Mouse (Mus musculus): Measurements from ENCODE around the gene Cry2. TPM values are rescaled to one million over a fixed set of nuclear protein-coding genes. Genes with fewer than 3 reads are reported as not detected.

The Cry2 gene
- polyA plus RNA-seq, 1 experiment from 2014 or later, result 53.4 TPM

GRCm38 (mm10) chr2:92389645-92390044, 44.2 kb downstream of the Cry2 start:
- H3K4me1 ChIP-seq (ENCODE audit: control insufficient read depth, insufficient read depth, low read length), result peaks cover 45% of the 10 kb centered on the region
- peak overlapping the region; percentile 73 for H3K4me2 ChIP-seq (ENCODE audit: low read length)
- no peaks in the 10 kb centered on the region for H3K27me3 ChIP-seq (ENCODE audit: control insufficient read depth, insufficient read depth, low read depth, low read length)

GRCm38 (mm10) chr2:92388891-92389641, 44.8 kb downstream of the Cry2 start:
- Histone ChIP-seq H3K4me1 (ENCODE audit: control insufficient read depth, insufficient read depth, low read length) (peaks cover 45% of the 10 kb centered on the region), H3K36me3 (ENCODE audit: control insufficient read depth, insufficient read depth, low read length) (peaks cover 23% of the 10 kb centered on the region), H3K9ac (ENCODE audit: low read depth, low read length) (peak overlapping the region; percentile 78), H3K27me3 (ENCODE audit: control insufficient read depth, insufficient read depth, low read depth, low read length) (no peaks in the 10 kb centered on the region), H3K27ac (ENCODE audit: low read length) (peak overlapping the region; percentile 94), H3K4me3 (ENCODE audit: low read depth, low read length) (peak overlapping the region; percentile 67), H3K9me3 (replicated peaks; ENCODE audit: control insufficient read depth, low read length, poor library complexity, severe bottlenecking) (no peaks in the 10 kb centered on the region), H3K4me2 (ENCODE audit: low read length) (peak overlapping the region; percentile 73)
- under 1% methylated on average over 60 of the region's 62 CpGs for WGBS
- peak; percentile 89 for ATAC-seq

More at GRCm38 (mm10) chr2:92389645-92390044, 44.2 kb downstream of the Cry2 start:
- Histone ChIP-seq H3K4me3 (ENCODE audit: low read depth, low read length) (peak overlapping the region; percentile 67), H3K36me3 (ENCODE audit: control insufficient read depth, insufficient read depth, low read length) (peaks cover 20% of the 10 kb centered on the region), H3K27ac (ENCODE audit: low read length) (peak overlapping the region; percentile 94), H3K9ac (ENCODE audit: low read depth, low read length) (peak overlapping the region; percentile 78), H3K9me3 (replicated peaks; ENCODE audit: control insufficient read depth, low read length, poor library complexity, severe bottlenecking) (no peaks in the 10 kb centered on the region)
- WGBS, result 2% methylated on average over 10 of the region's 10 CpGs
- ATAC-seq, result no peak; the same call in 1 of the 2 replicates

DNA sequence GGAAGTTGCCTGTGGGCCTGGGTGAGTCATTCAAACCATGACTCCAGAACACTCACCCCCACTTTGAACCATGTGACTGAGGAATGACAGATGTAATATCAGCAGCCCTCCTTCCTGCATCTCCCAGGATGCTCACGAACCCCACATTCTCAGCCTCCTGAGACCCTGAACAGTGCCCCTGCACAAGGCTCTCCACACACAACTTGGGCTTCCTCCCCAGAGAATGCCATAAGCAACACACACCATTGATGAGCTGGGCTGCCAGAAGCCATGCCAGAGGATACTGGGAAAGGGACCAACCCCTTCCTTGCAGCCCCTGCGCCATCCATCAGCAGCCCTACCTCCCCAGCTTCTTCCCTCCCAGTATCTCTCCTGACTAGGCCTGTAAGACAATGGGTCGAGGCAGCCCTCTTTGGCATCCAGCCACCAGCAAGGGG, 45.7 kb downstream of the Cry2 start:
- peaks cover 33% of the 10 kb centered on the region for H3K36me3 ChIP-seq (ENCODE audit: control insufficient read depth, insufficient read depth, low read length)
- peaks cover 42% of the 10 kb centered on the region for H3K4me1 ChIP-seq (ENCODE audit: control insufficient read depth, insufficient read depth, low read length)

DNA sequence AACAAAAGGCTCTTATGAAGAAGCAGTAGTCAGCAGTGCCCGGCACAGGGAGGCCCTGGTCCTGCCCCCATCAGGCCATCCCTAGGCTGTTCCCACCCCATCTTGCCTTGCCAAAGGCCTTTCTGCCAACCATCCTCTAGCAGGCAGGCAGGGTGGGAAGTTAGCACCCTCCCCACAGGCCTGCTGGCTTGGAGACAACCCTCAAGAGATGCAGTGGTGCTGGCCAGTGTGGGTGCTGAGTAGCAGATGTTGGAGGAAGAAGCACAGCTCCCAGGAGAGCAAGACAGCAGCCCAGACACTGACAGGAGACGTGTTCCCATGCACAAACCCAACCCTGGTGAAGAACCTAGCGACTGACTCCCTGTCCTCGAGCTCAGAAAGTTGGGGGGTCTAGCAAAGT, 46.2 kb downstream of the Cry2 start:
- no peaks in the 10 kb centered on the region for H3K27me3 ChIP-seq (ENCODE audit: control insufficient read depth, insufficient read depth, low read depth, low read length)
- peak overlapping the region; percentile 73 for H3K4me2 ChIP-seq (ENCODE audit: low read length)
- peaks cover 36% of the 10 kb centered on the region for H3K36me3 ChIP-seq (ENCODE audit: control insufficient read depth, insufficient read depth, low read length)
- H3K9ac ChIP-seq (ENCODE audit: low read depth, low read length), result peak overlapping the region; percentile 78
- 71% methylated on average over 4 of the region's 4 CpGs for WGBS
- no peaks in the 10 kb centered on the region for H3K9me3 ChIP-seq (replicated peaks; ENCODE audit: control insufficient read depth, low read length, poor library complexity, severe bottlenecking)
- H3K4me3 ChIP-seq (ENCODE audit: low read depth, low read length), result peak overlapping the region; percentile 67; the same call in 1 of the 2 replicates
- 0 out of 2 replicates have a peak overlapping the region, but pooled peaks have one; percentile 94 for H3K27ac ChIP-seq (ENCODE audit: low read length)
- peaks cover 37% of the 10 kb centered on the region for H3K4me1 ChIP-seq (ENCODE audit: control insufficient read depth, insufficient read depth, low read length)
- no peak for ATAC-seq

More for the DNA sequence above, 45.7 kb downstream of the Cry2 start:
- Histone ChIP-seq H3K4me3 (ENCODE audit: low read depth, low read length) (peak overlapping the region; percentile 67), H3K27ac (ENCODE audit: low read length) (peak overlapping the region; percentile 94), H3K9ac (ENCODE audit: low read depth, low read length) (peak overlapping the region; percentile 78), H3K9me3 (replicated peaks; ENCODE audit: control insufficient read depth, low read length, poor library complexity, severe bottlenecking) (no peaks in the 10 kb centered on the region), H3K4me2 (ENCODE audit: low read length) (peak overlapping the region; percentile 73), H3K27me3 (ENCODE audit: control insufficient read depth, insufficient read depth, low read depth, low read length) (no peaks in the 10 kb centered on the region)
- 32% methylated on average over 3 of the region's 3 CpGs for WGBS
- no peak for ATAC-seq

DNA sequence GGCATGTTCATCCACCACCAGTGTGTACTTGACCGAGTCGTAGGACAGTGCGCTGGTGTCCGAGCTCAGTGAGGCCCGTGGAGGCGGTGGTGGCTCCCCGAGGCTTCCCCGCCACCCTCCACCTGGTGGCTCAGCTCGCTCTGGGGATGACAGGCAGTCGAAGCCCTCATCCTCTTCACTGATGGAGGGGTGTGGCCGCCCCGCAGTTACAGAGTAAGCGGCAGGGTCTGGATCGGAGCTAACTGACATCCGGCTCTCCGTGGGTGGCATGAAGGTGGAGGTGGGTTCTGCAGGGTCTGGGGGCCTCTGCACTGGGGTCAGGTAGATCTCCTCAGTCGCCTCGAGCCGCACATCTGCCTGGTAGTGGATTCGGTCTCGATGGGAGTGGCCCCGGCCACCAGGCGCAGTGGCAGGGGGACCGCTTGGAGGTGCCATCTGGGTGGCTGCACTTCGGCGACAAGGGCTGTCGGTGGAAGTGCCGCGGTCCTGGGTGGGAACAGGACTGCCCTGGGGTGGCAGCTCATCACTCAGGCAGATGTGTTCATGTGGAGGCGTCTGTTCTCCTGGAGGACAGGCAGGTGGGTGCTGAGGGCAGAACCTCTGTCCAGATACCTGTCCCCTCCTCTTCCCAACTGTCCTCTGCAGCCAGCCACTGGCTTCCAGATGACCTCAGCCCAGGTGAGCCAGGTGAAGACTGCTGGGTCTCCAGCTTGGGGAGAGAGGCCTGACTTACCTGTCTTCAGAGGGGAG, 46.8 kb downstream of the Cry2 start:
- H3K4me2 ChIP-seq (ENCODE audit: low read length), result no peak overlapping the region
- no peaks in the 10 kb centered on the region for H3K27me3 ChIP-seq (ENCODE audit: control insufficient read depth, insufficient read depth, low read depth, low read length)
- no peak overlapping the region for H3K27ac ChIP-seq (ENCODE audit: low read length)
- H3K4me3 ChIP-seq (ENCODE audit: low read depth, low read length), result no peak overlapping the region
- no peak for ATAC-seq
- WGBS, result 94% methylated on average over 30 of the region's 30 CpGs
- no peak overlapping the region for H3K9ac ChIP-seq (ENCODE audit: low read depth, low read length)
- H3K36me3 ChIP-seq (ENCODE audit: control insufficient read depth, insufficient read depth, low read length), result peaks cover 43% of the 10 kb centered on the region
- no peaks in the 10 kb centered on the region for H3K9me3 ChIP-seq (replicated peaks; ENCODE audit: control insufficient read depth, low read length, poor library complexity, severe bottlenecking)
- peaks cover 31% of the 10 kb centered on the region for H3K4me1 ChIP-seq (ENCODE audit: control insufficient read depth, insufficient read depth, low read length)

DNA sequence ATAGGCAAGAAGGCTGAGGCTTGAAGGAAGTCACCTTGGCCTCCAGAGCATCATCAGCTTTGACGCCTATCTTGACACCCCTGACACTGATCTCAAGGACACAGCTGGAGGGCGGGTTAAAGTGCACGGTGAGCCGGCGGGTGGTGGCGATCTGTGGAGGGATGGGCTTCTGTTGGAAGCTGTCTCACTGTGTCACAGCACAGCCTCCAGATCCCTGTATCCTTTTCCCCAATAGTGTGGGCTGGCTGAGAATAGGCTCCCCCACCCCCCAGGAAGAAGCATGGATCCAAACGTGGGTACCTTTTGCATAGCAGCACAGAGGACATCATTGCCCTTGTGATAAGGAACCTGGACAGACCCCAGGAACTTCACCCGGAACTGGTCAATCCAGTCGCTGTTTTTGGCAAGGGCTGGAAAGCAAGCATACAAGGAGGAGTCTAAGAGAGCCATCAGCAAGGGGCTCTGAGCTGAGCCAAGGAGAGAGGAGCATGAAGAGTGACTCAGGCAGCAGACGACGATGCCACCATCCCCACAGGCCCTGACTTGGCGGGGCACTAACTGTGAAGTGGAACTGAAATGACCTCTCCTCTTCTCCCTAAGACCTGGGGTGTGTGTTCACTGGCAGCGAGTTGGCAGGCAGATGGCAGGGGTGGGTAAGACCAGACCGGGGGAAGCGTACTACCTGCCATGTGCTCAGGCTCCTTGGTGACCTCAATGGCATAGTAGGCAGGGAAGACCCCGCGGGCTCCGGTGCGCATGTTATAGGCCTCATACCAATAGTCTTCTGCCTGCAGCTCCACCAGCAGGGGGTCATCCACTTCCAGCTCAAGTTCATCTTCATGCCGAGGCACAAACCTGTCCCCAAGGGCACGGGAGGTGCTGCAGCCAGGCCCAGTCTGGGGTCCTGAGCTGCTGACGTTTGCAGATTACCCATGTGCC, 48.5 kb downstream of the Cry2 start:
- Histone ChIP-seq H3K4me1 (ENCODE audit: control insufficient read depth, insufficient read depth, low read length) (peaks cover 20% of the 10 kb centered on the region), H3K27me3 (ENCODE audit: control insufficient read depth, insufficient read depth, low read depth, low read length) (no peaks in the 10 kb centered on the region), H3K4me3 (ENCODE audit: low read depth, low read length) (no peak overlapping the region), H3K4me2 (ENCODE audit: low read length) (no peak overlapping the region), H3K9ac (ENCODE audit: low read depth, low read length) (no peak overlapping the region), H3K36me3 (ENCODE audit: control insufficient read depth, insufficient read depth, low read length) (peaks cover 51% of the 10 kb centered on the region), H3K27ac (ENCODE audit: low read length) (no peak overlapping the region), H3K9me3 (replicated peaks; ENCODE audit: control insufficient read depth, low read length, poor library complexity, severe bottlenecking) (no peaks in the 10 kb centered on the region)
- 84% methylated on average over 22 of the region's 22 CpGs for WGBS
- no peak for ATAC-seq

GRCm38 (mm10) chr2:92384101-92384500, 49.7 kb downstream of the Cry2 start:
- 80% methylated on average over 4 of the region's 4 CpGs for whole genome bisulfite sequencing
- no peaks in the 10 kb centered on the region for H3K27me3 ChIP-seq (ENCODE audit: control insufficient read depth, insufficient read depth, low read depth, low read length)
- no peak overlapping the region for H3K9ac ChIP-seq (ENCODE audit: low read depth, low read length)
- no peak overlapping the region for H3K4me3 ChIP-seq (ENCODE audit: low read depth, low read length)
- no peak for ATAC-seq
- H3K4me1 ChIP-seq (ENCODE audit: control insufficient read depth, insufficient read depth, low read length), result peaks cover 10% of the 10 kb centered on the region
- no peaks in the 10 kb centered on the region for H3K9me3 ChIP-seq (replicated peaks; ENCODE audit: control insufficient read depth, low read length, poor library complexity, severe bottlenecking)
- no peak overlapping the region for H3K4me2 ChIP-seq (ENCODE audit: low read length)
- no peak overlapping the region for H3K27ac ChIP-seq (ENCODE audit: low read length)
- H3K36me3 ChIP-seq (ENCODE audit: control insufficient read depth, insufficient read depth, low read length), result peaks cover 58% of the 10 kb centered on the region

- 89% methylated on average over 4 of the region's 4 CpGs for WGBS
- H3K4me1 ChIP-seq (ENCODE audit: control insufficient read depth, insufficient read depth, low read length), result peaks cover 3% of the 10 kb centered on the region
- H3K36me3 ChIP-seq (ENCODE audit: control insufficient read depth, insufficient read depth, low read length), result peaks cover 69% of the 10 kb centered on the region
- H3K27ac ChIP-seq (ENCODE audit: low read length), result no peak overlapping the region
- H3K27me3 ChIP-seq (ENCODE audit: control insufficient read depth, insufficient read depth, low read depth, low read length), result no peaks in the 10 kb centered on the region
- no peak overlapping the region for H3K4me3 ChIP-seq (ENCODE audit: low read depth, low read length)
- ATAC-seq, result no peak
- no peak overlapping the region for H3K4me2 ChIP-seq (ENCODE audit: low read length)
- no peaks in the 10 kb centered on the region for H3K9me3 ChIP-seq (replicated peaks; ENCODE audit: control insufficient read depth, low read length, poor library complexity, severe bottlenecking)
- no peak overlapping the region for H3K9ac ChIP-seq (ENCODE audit: low read depth, low read length)
These were observed 51.1 kb downstream of the Cry2 start for GRCm38 (mm10) chr2:92382759-92383158.

Data from midbrain, embryonic 16.5 days (tissue).